Mouse (Mus musculus): Measurements from ENCODE around the gene Rpl14.

The Rpl14 gene

GRCm38 (mm10) chr9:120571593-120572385 lies 545 bp downstream of the Rpl14 start:
- no peak for DNase-seq (ENCODE audit: low spot score)

- DNase-seq (ENCODE audit: low spot score): no peak
Observed at GRCm38 (mm10) chr9:120575748-120576661, 4.8 kb downstream of the Rpl14 start.

GRCm38 (mm10) chr9:120576662-120577013 lies 5.4 kb downstream of the Rpl14 start:
- DNase-seq (ENCODE audit: low spot score): no peak

GRCm38 (mm10) chr9:120577133-120577651 lies 5.9 kb downstream of the Rpl14 start:
- peak; percentile 94 for DNase-seq (ENCODE audit: low spot score)

- no peak for DNase-seq (ENCODE audit: low spot score)
Observed at GRCm38 (mm10) chr9:120577706-120578405, 6.6 kb downstream of the Rpl14 start.

GRCm38 (mm10) chr9:120578701-120579100 lies 7.5 kb downstream of the Rpl14 start:
- no peak for DNase-seq (ENCODE audit: low spot score)

GRCm38 (mm10) chr9:120579808-120580207 lies 8.6 kb downstream of the Rpl14 start:
- DNase-seq (ENCODE audit: low spot score): no peak

GRCm38 (mm10) chr9:120581941-120582618 lies 10.8 kb downstream of the Rpl14 start:
- DNase-seq (ENCODE audit: low spot score): peak; percentile 83

GRCm38 (mm10) chr9:120582619-120583308 lies 11.5 kb downstream of the Rpl14 start:
- peak; percentile 89 for DNase-seq (ENCODE audit: low spot score)

GRCm38 (mm10) chr9:120583314-120583713 lies 12.1 kb downstream of the Rpl14 start:
- DNase-seq (ENCODE audit: low spot score): no peak

GRCm38 (mm10) chr9:120586546-120586945 lies 15.3 kb downstream of the Rpl14 start:
- DNase-seq (ENCODE audit: low spot score): peak; percentile 60

GRCm38 (mm10) chr9:120591490-120591889 lies 20.2 kb downstream of the Rpl14 start:
- peak; percentile 75 for DNase-seq (ENCODE audit: low spot score)

GRCm38 (mm10) chr9:120593383-120594101 lies 22.3 kb downstream of the Rpl14 start:
- no peak for DNase-seq (ENCODE audit: low spot score)

GRCm38 (mm10) chr9:120594839-120595238 lies 23.6 kb downstream of the Rpl14 start:
- DNase-seq (ENCODE audit: low spot score): no peak

- no peak for DNase-seq (ENCODE audit: low spot score)
Observed at GRCm38 (mm10) chr9:120595306-120595705, 24.1 kb downstream of the Rpl14 start.

- DNase-seq (ENCODE audit: low spot score): peak; percentile 93
Observed at GRCm38 (mm10) chr9:120601488-120602171, 30.4 kb downstream of the Rpl14 start.

- DNase-seq (ENCODE audit: low spot score): no peak
Observed at GRCm38 (mm10) chr9:120602172-120602838, 31.1 kb downstream of the Rpl14 start.

GRCm38 (mm10) chr9:120602839-120603511 lies 31.7 kb downstream of the Rpl14 start:
- peak; percentile 83 for DNase-seq (ENCODE audit: low spot score)
